Mouse (Mus musculus) kidney, embryonic 14.5 days (tissue): Measurements from ENCODE around the gene Nt5dc1. TPM values are rescaled to one million over a fixed set of nuclear protein-coding genes. Genes with fewer than 3 reads are reported as not detected.

ENCODE experiments used
- ATAC-seq: fragments of 200-750 bp; cut with Nextera tagmentation; 2 replicates; pipeline ENCODE4 v1.8.0; 2017; ENCODE audit warnings: moderate number of reproducible peaks, mild to moderate bottlenecking, moderate TSS enrichment, moderate library complexity; ENCODE audit not compliant: low FRiP score, low TSS enrichment
- H3K27ac ChIP-seq: fragments of 300-500 bp; sonication (generic); 2 replicates; pipeline ENCODE4 v1.5.1; 2014; ENCODE audit warnings: low read depth, mild to moderate bottlenecking, low read length, moderate library complexity, mixed read lengths
- H3K27me3 ChIP-seq: fragments of 300-500 bp; sonication (generic); 2 replicates; pipeline ENCODE4 v1.6.1; 2014; ENCODE audit warnings: mild to moderate bottlenecking, low read length; ENCODE audit not compliant: control insufficient read depth, insufficient read depth
- H3K36me3 ChIP-seq: fragments of 300-500 bp; sonication (generic); 2 replicates; pipeline ENCODE4 v1.6.1; 2014; ENCODE audit warnings: low read length, mixed read lengths; ENCODE audit not compliant: control insufficient read depth, insufficient read depth
- H3K4me1 ChIP-seq: fragments of 300-500 bp; sonication (generic); 2 replicates; pipeline ENCODE4 v1.6.1; 2014; ENCODE audit warnings: low read length, mixed read lengths; ENCODE audit not compliant: control insufficient read depth, insufficient read depth
- H3K4me2 ChIP-seq: fragments of 300-500 bp; sonication (generic); replicated peaks from 2 replicates; pipeline ENCODE4 v1.6.1; 2014; ENCODE audit warnings: low read depth, mild to moderate bottlenecking, low read length
- H3K4me3 ChIP-seq: fragments of 300-500 bp; sonication (generic); 2 replicates; pipeline ENCODE4 v1.5.1; 2014; ENCODE audit warnings: mild to moderate bottlenecking, low read length
- H3K9ac ChIP-seq: fragments of 300-500 bp; sonication (generic); 2 replicates; pipeline ENCODE4 v1.6.1; 2014; ENCODE audit warnings: low read depth, mild to moderate bottlenecking, low read length, moderate library complexity
- H3K9me3 ChIP-seq: fragments of 300-500 bp; sonication (generic); 2 replicates; pipeline ENCODE4 v1.6.1; 2016; ENCODE audit warnings: low read length; ENCODE audit not compliant: control insufficient read depth
- WGBS: fragments of 180-500 bp; shearing (Covaris S2); extraction: QIAGEN DNeasy Blood & Tissue Kit; methylation state at CpG from one replicate; pipeline ENCODE4 v1.1.7; 2014; 5-methylcytosine and 5-hydroxymethylcytosine counted together
- polyA plus RNA-seq: library from polyadenylated mRNA; unstranded; fragments of >200 nt; fragmentation: Nextera tagmentation; extraction: Ambion mirVana; gene quantifications from 2 replicates; pipeline ENCODE4 v1.2.1, GENCODE M21; 2014

Nt5dc1 gene
- polyA plus RNA-seq, 1 experiment from 2014 or later, result 13.4 TPM

- no peak for ATAC-seq
- Histone ChIP-seq H3K27me3 (no peaks in the 10 kb centered on the region), H3K4me2 (no peak within 1 kb of the TSS), H3K27ac (no peak within 1 kb of the TSS), H3K36me3 (no peaks in the 10 kb centered on the region), H3K4me3 (no peak within 1 kb of the TSS), H3K4me1 (no peaks in the 10 kb centered on the region), H3K9ac (no peak within 1 kb of the TSS), H3K9me3 (no peaks in the 10 kb centered on the region)
- WGBS, result 74% methylated on average over 8 of the region's 8 CpGs
These were observed 28.7 kb downstream of the Nt5dc1 start, which contains the start of gene Col10a1 for GRCm38 (mm10) chr10:34389681-34390080. Gene Col10a1, plus strand, starts transcription at chr10:34389981.

- WGBS, result 89% methylated on average over 5 of the region's 5 CpGs
- no peak overlapping the region for H3K4me3 ChIP-seq
- H3K27me3 ChIP-seq, result no peaks in the 10 kb centered on the region
- no peak for ATAC-seq
- H3K9me3 ChIP-seq, result no peaks in the 10 kb centered on the region
- no peaks in the 10 kb centered on the region for H3K36me3 ChIP-seq
- no peak overlapping the region for H3K9ac ChIP-seq
- no peak overlapping the region for H3K4me2 ChIP-seq
- H3K4me1 ChIP-seq, result no peaks in the 10 kb centered on the region
- H3K27ac ChIP-seq, result no peak overlapping the region
These were observed 32.7 kb downstream of the Nt5dc1 start for GRCm38 (mm10) chr10:34385636-34386035.

GRCm38 (mm10) chr10:34373332-34373731 lies 45.0 kb downstream of the Nt5dc1 start:
- WGBS, result 79% methylated on average over 7 of the region's 7 CpGs

GRCm38 (mm10) chr10:34368138-34368537 lies 50.2 kb downstream of the Nt5dc1 start:
- no peak overlapping the region for H3K4me2 ChIP-seq
- H3K4me1 ChIP-seq, result no peaks in the 10 kb centered on the region
- H3K9me3 ChIP-seq, result no peaks in the 10 kb centered on the region
- H3K36me3 ChIP-seq, result no peaks in the 10 kb centered on the region
- no peak overlapping the region for H3K9ac ChIP-seq
- 75% methylated on average over 5 of the region's 5 CpGs for WGBS
- no peak overlapping the region for H3K27ac ChIP-seq
- ATAC-seq, result no peak
- H3K4me3 ChIP-seq, result no peak overlapping the region
- no peaks in the 10 kb centered on the region for H3K27me3 ChIP-seq

More at GRCm38 (mm10) chr10:34373332-34373731, 45.0 kb downstream of the Nt5dc1 start:
- no peak for ATAC-seq
- Histone ChIP-seq H3K9me3 (no peaks in the 10 kb centered on the region), H3K27ac (no peak overlapping the region), H3K4me2 (no peak overlapping the region), H3K27me3 (no peaks in the 10 kb centered on the region), H3K36me3 (no peaks in the 10 kb centered on the region), H3K4me3 (no peak overlapping the region), H3K4me1 (no peaks in the 10 kb centered on the region), H3K9ac (no peak overlapping the region)

- no peak for ATAC-seq
- Histone ChIP-seq H3K36me3 (no peaks in the 10 kb centered on the region), H3K4me3 (no peak overlapping the region), H3K27ac (no peak overlapping the region), H3K27me3 (no peaks in the 10 kb centered on the region), H3K4me2 (no peak overlapping the region), H3K9ac (no peak overlapping the region), H3K9me3 (no peaks in the 10 kb centered on the region), H3K4me1 (no peaks in the 10 kb centered on the region)
These were observed 54.6 kb downstream of the Nt5dc1 start for GRCm38 (mm10) chr10:34363756-34364155.

DNA sequence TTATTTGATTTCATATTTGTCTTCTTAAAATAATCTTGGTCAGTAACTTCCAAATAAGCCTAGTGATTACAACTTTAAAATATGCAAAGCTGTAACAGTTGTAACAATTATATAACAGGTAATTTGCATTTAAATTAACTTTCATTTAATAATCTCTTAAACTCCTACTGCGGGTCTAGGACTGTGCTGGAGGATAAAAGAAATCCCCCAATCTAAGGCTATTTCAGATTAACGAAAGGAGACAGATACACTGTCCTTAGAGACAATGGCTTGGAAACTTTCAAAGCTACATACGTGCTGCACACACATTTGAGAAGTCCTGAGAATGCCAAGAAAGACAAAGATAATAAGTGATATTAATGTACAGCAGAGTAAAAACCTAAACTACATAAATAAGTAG lies 60.1 kb downstream of the Nt5dc1 start:
- no peak for ATAC-seq
- H3K27ac ChIP-seq, result no peak overlapping the region
- no peaks in the 10 kb centered on the region for H3K4me1 ChIP-seq
- H3K9ac ChIP-seq, result no peak overlapping the region
- H3K9me3 ChIP-seq, result no peaks in the 10 kb centered on the region
- no peaks in the 10 kb centered on the region for H3K36me3 ChIP-seq
- no peak overlapping the region for H3K4me3 ChIP-seq
- 83% methylated on average over 3 of the region's 3 CpGs for WGBS
- no peak overlapping the region for H3K4me2 ChIP-seq
- no peaks in the 10 kb centered on the region for H3K27me3 ChIP-seq

- ATAC-seq, result peak; percentile 71
- no peaks in the 10 kb centered on the region for H3K36me3 ChIP-seq
- H3K27ac ChIP-seq, result no peak overlapping the region
- H3K4me2 ChIP-seq, result no peak overlapping the region
- H3K4me3 ChIP-seq, result no peak overlapping the region
- 0 out of 2 replicates have a peak, but pooled peaks cover 3% of the 10 kb centered on the region for H3K4me1 ChIP-seq
- WGBS, result 66% methylated on average over 4 of the region's 4 CpGs
- H3K27me3 ChIP-seq, result no peaks in the 10 kb centered on the region
- H3K9me3 ChIP-seq, result no peaks in the 10 kb centered on the region
- H3K9ac ChIP-seq, result no peak overlapping the region
These were observed 66.2 kb downstream of the Nt5dc1 start for GRCm38 (mm10) chr10:34352166-34352565.

DNA sequence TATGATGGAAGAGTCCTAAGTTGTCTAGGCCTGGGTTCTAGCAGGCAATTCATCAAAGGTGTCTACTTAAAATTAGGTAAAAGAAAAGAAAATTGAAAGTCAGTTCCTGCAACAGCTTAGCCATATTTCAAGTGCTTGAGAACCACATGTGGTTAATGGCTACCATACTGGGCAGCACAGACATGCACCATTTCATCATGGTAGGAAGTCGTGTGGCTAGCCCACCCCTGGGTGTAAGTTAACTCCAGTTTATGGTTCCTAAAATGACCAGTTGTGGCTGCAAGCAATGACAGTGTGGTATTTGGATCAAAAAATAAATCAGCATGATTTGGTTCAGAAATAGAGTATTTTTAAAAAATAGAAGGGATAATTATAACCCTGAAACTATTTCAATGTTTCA lies 76.5 kb downstream of the Nt5dc1 start:
- Histone ChIP-seq H3K4me1 (no peaks in the 10 kb centered on the region), H3K27me3 (no peaks in the 10 kb centered on the region), H3K9ac (no peak overlapping the region), H3K36me3 (no peaks in the 10 kb centered on the region), H3K4me2 (no peak overlapping the region), H3K9me3 (no peaks in the 10 kb centered on the region), H3K4me3 (no peak overlapping the region), H3K27ac (no peak overlapping the region)
- WGBS, result 77% methylated on average over 1 of the region's 1 CpGs
- ATAC-seq, result no peak

DNA sequence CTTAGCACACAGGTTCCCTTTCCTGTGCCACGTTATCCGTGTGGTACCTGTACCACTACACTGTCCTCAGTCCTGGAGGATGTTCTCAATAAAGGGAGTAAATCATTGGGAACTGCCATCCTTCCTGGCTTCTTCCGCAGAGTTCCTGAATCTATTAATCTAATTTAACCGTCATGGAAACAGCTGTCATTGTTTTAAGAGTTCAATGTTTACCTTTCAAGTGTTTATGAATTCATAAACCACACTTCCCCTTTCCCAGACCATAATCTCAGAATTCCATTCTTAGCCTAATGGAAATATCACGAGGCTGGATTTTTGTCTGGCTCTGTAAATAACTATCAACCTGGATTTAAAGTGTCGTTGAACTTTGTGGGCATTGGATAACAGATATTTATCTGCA lies 77.3 kb downstream of the Nt5dc1 start:
- Histone ChIP-seq H3K27me3 (no peaks in the 10 kb centered on the region), H3K4me2 (no peak overlapping the region), H3K36me3 (no peaks in the 10 kb centered on the region), H3K27ac (no peak overlapping the region), H3K4me3 (no peak overlapping the region), H3K4me1 (no peaks in the 10 kb centered on the region), H3K9ac (no peak overlapping the region), H3K9me3 (no peaks in the 10 kb centered on the region)
- ATAC-seq, result no peak
- 59% methylated on average over 6 of the region's 6 CpGs for WGBS
